Mouse (Mus musculus) liver (tissue): ENCODE measurements at regions not wholly inside any gene's neighbourhood (a gene's known extent, or its start where the extent isn't known, plus 50 kb on each side); places are given as distances from the start of the nearest gene placed in this dataset.
A peak's percentile ranks its signal among the peaks of the same experiment; 100 is the strongest.

Source experiments
- DNase-seq: peaks from one replicate; pipeline ENCODE4 v3.0.0-alpha.2; 2020; ENCODE audit warnings: mixed read lengths

- DNase-seq = no peak
Measured at GRCm38 (mm10) chr10:111746067-111746878, 226.2 kb upstream of the Krr1 start.

- DNase-seq = no peak
Measured at GRCm38 (mm10) chr10:111746879-111747477, 225.5 kb upstream of the Krr1 start.

GRCm38 (mm10) chr10:111748482-111748881, 224.0 kb upstream of the Krr1 start:
- DNase-seq = no peak

GRCm38 (mm10) chr10:111753646-111754045, 218.8 kb upstream of the Krr1 start:
- DNase-seq = no peak

GRCm38 (mm10) chr10:111755964-111756363, 216.5 kb upstream of the Krr1 start:
- DNase-seq = no peak

- DNase-seq = peak; percentile 18
Measured at GRCm38 (mm10) chr10:111756528-111756927, 215.9 kb upstream of the Krr1 start.

- DNase-seq = no peak
Measured at GRCm38 (mm10) chr10:111757689-111758088, 214.8 kb upstream of the Krr1 start.

- DNase-seq = no peak
Measured at GRCm38 (mm10) chr10:111759505-111759904, 213.0 kb upstream of the Krr1 start.

GRCm38 (mm10) chr10:111762751-111763528, 209.5 kb upstream of the Krr1 start:
- no peak for DNase-seq

- DNase-seq = no peak
Measured at GRCm38 (mm10) chr10:111767011-111767720, 205.3 kb upstream of the Krr1 start.

GRCm38 (mm10) chr10:111767813-111768455, 204.5 kb upstream of the Krr1 start:
- DNase-seq = no peak

GRCm38 (mm10) chr10:111769486-111770002, 202.9 kb upstream of the Krr1 start:
- no peak for DNase-seq

- DNase-seq = no peak
Measured at GRCm38 (mm10) chr10:111770027-111770426, 202.4 kb upstream of the Krr1 start.

- DNase-seq = no peak
Measured at GRCm38 (mm10) chr10:111771010-111771409, 201.5 kb upstream of the Krr1 start.

- no peak for DNase-seq
Measured at GRCm38 (mm10) chr10:111777559-111777958, 194.9 kb upstream of the Krr1 start.

GRCm38 (mm10) chr10:111778111-111778510, 194.4 kb upstream of the Krr1 start:
- no peak for DNase-seq

- DNase-seq = no peak
Measured at GRCm38 (mm10) chr10:111779956-111780355, 192.5 kb upstream of the Krr1 start.

- DNase-seq = no peak
Measured at GRCm38 (mm10) chr10:111782195-111782810, 190.2 kb upstream of the Krr1 start.

- no peak for DNase-seq
Measured at GRCm38 (mm10) chr10:111783496-111783895, 189.0 kb upstream of the Krr1 start.

GRCm38 (mm10) chr10:111784065-111784853, 188.2 kb upstream of the Krr1 start:
- DNase-seq = no peak

- no peak for DNase-seq
Measured at GRCm38 (mm10) chr10:111787175-111787574, 185.3 kb upstream of the Krr1 start.
